Mouse (Mus musculus) limb, embryonic 14.5 days (tissue): ENCODE data around the gene Sdk1. TPM values are rescaled to one million over a fixed set of nuclear protein-coding genes. Genes with fewer than 3 reads are reported as not detected.
A peak's percentile ranks its signal among the peaks of the same experiment; 100 is the strongest.

Experiments
- ATAC-seq: fragments of 200-750 bp; cut with Nextera tagmentation; 2 replicates; pipeline ENCODE4 v1.8.0; 2017; ENCODE audit warnings: low read depth, moderate number of reproducible peaks, moderate TSS enrichment; ENCODE audit not compliant: low FRiP score
- DNase-seq: peaks from one replicate; pipeline ENCODE4 v3.0.0-alpha.2; 2015; ENCODE audit warnings: low spot score
- H3K27ac ChIP-seq: fragments of 300-500 bp; sonication (generic); replicated peaks from 2 replicates; pipeline ENCODE4 v1.5.1; 2014; ENCODE audit warnings: low read depth, mild to moderate bottlenecking, low read length, moderate library complexity, mixed read lengths
- H3K27me3 ChIP-seq: fragments of 300-500 bp; sonication (generic); 2 replicates; pipeline ENCODE4 v1.6.1; 2014; ENCODE audit warnings: low read length, mixed read lengths; ENCODE audit not compliant: control insufficient read depth, insufficient read depth
- H3K36me3 ChIP-seq: fragments of 300-500 bp; sonication (generic); 2 replicates; pipeline ENCODE4 v1.6.1; 2014; ENCODE audit warnings: mild to moderate bottlenecking, low read length, moderate library complexity, mixed read lengths; ENCODE audit not compliant: control insufficient read depth, insufficient read depth
- H3K4me1 ChIP-seq: fragments of 300-500 bp; sonication (generic); 2 replicates; pipeline ENCODE4 v1.6.1; 2014; ENCODE audit warnings: antibody characterized with exemption, low read length, mixed read lengths; ENCODE audit not compliant: control insufficient read depth, insufficient read depth
- H3K4me2 ChIP-seq: fragments of 300-500 bp; sonication (generic); replicated peaks from 2 replicates; pipeline ENCODE4 v1.6.1; 2014; ENCODE audit warnings: low read depth, mild to moderate bottlenecking, low read length, moderate library complexity; ENCODE audit not compliant: severe bottlenecking
- H3K4me3 ChIP-seq: fragments of 300-500 bp; sonication (generic); replicated peaks from 2 replicates; pipeline ENCODE4 v1.5.1; 2014; ENCODE audit warnings: low read length
- H3K9ac ChIP-seq: fragments of 300-500 bp; sonication (generic); 2 replicates; pipeline ENCODE4 v1.6.1; 2014; ENCODE audit warnings: mild to moderate bottlenecking, low read depth, low read length, moderate library complexity; ENCODE audit not compliant: severe bottlenecking
- H3K9me3 ChIP-seq: fragments of 300-500 bp; sonication (generic); 2 replicates; pipeline ENCODE4 v1.6.1; 2016; ENCODE audit warnings: low read length; ENCODE audit not compliant: control insufficient read depth
- POLR2A ChIP-seq: fragments of 200-500 bp; IDR thresholded peaks from 2 replicates; pipeline ENCODE4 v1.8.0; 2012; ENCODE audit warnings: inconsistent platforms, mild to moderate bottlenecking, moderate library complexity, borderline replicate concordance; ENCODE audit not compliant: insufficient read depth, insufficient read length; ENCODE audit errors: extremely low read depth
- WGBS: fragments of 180-500 bp; shearing (Covaris S2); extraction: QIAGEN DNeasy Blood & Tissue Kit; methylation state at CpG from one replicate; pipeline ENCODE4 v1.1.7; 2014; 5-methylcytosine and 5-hydroxymethylcytosine counted together
- polyA plus RNA-seq, 2 experiments: library from polyadenylated mRNA; depleted of rRNA in 1 of 2; stranded (reverse) in 1 of 2; unstranded in 1 of 2; fragments of >200 nt; fragmentation: Nextera tagmentation in 1 of 2; extraction: Ambion mirVana in 1 of 2; gene quantifications; 2 replicates each; pipeline versions ENCODE4 v1.2.1 to v1.2.3; 2012 to 2014

The Sdk1 gene
- polyA plus RNA-seq, 2 experiments, result 2.8 to 7.2 TPM

DNA sequence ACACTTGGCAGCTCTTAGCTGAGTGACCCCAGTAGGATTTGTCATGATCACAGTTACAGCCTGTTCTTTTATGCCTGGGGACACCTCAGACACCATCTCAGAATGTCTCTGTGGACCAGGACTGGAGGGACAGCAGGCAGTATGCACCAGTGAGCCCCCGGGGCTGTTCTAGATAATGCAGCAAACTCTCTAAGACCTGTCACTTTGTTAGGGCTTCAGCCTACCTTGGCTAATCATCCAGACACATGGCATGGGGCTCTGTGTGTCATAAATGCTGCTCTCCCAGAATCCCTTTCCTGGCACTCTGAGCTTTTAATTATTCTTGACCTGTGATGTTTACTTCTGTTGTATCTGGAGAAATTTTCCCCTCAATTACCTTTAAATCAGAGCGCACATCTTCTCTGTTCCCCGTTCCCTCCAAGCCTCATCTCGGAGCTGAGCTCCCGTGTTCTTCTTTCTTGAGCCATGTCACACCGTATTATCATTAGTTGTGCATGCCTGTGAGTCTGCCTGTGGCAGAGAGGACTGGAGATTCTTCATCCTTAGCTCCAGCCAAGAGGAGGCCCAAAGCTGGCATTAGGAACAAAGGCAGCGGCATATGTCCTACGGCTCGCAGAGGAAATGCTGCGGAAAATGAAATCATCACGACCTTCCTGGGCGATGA is 448.3 kb downstream of the Sdk1 start:
- Histone ChIP-seq H3K36me3 (no peaks in the 10 kb centered on the region), H3K9me3 (no peaks in the 10 kb centered on the region), H3K4me1 (no peaks in the 10 kb centered on the region), H3K27ac (no peak overlapping the region), H3K27me3 (no peaks in the 10 kb centered on the region), H3K4me2 (no peak overlapping the region), H3K4me3 (no peak overlapping the region), H3K9ac (no peak overlapping the region)
- no peak for DNase-seq
- no peak for TF ChIP-seq POLR2A
- no peak for ATAC-seq
- WGBS, result 91% methylated on average over 12 of the region's 12 CpGs

DNA sequence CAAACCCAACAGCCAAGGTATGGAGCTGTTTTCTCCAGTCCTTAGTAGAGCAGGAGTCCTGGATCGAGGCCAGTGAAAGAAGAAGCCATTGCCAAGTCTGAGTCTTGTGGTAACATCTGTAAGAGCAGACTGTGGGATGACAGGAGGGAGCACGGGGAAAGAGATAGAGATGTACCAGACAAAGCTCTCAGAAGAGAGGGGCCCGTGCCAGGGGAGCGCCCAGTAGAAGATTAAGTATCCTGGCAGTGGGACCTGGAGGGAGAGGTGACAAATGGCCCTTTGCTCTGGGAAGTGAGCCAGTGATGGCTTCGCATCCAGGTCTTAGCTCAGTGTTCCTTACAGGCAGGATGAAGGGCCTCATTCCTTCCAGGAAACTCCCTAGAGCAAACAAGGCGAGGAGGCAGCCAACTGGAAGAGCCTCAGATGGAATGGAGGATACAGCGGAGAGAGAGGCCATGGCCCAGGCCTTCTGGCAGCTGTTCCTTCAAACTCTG is 450.2 kb downstream of the Sdk1 start:
- DNase-seq (peak; percentile 86), ATAC-seq (peak; percentile 83)
- no peaks in the 10 kb centered on the region for H3K27me3 ChIP-seq
- H3K36me3 ChIP-seq, result no peaks in the 10 kb centered on the region
- 72% methylated on average over 7 of the region's 7 CpGs for WGBS
- H3K9me3 ChIP-seq, result no peaks in the 10 kb centered on the region
- no peak overlapping the region for H3K9ac ChIP-seq
- no peaks in the 10 kb centered on the region for H3K4me1 ChIP-seq
- TF ChIP-seq POLR2A, result no peak
- H3K4me3 ChIP-seq, result no peak overlapping the region
- H3K27ac ChIP-seq, result no peak overlapping the region
- H3K4me2 ChIP-seq, result no peak overlapping the region

GRCm38 (mm10) chr5:141693716-141694115 is 452.4 kb downstream of the Sdk1 start:
- Histone ChIP-seq H3K4me1 (no peaks in the 10 kb centered on the region), H3K9me3 (no peaks in the 10 kb centered on the region), H3K36me3 (no peaks in the 10 kb centered on the region), H3K4me3 (no peak overlapping the region), H3K27ac (no peak overlapping the region), H3K9ac (no peak overlapping the region), H3K4me2 (no peak overlapping the region), H3K27me3 (no peaks in the 10 kb centered on the region)
- 27% methylated on average over 6 of the region's 6 CpGs for WGBS
- DNase-seq (no peak), ATAC-seq (no peak)
- no peak for TF ChIP-seq POLR2A

DNA sequence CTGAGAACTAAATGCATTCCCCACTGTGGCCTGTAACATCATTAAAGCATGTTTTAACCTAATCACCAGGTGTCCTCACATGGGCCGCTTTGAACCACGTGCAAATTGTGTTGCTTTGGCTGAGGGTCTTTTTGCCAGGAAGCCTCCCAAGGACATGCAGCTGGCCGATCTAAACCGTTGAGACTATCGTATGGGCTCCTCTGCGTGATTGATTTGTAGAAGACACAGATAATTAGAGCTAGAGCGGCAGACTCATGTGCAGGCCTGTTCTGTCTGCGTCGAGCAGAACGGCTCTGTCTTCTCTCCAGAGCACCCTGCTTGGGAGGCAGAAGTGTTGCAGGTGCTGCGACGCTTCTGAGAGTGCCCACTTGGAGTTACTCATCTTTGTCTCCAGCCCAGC is 453.6 kb downstream of the Sdk1 start:
- TF ChIP-seq POLR2A, result no peak
- Histone ChIP-seq H3K27me3 (no peaks in the 10 kb centered on the region), H3K9ac (no peak overlapping the region), H3K27ac (no peak overlapping the region), H3K4me2 (no peak overlapping the region), H3K4me3 (no peak overlapping the region), H3K4me1 (no peaks in the 10 kb centered on the region), H3K9me3 (no peaks in the 10 kb centered on the region), H3K36me3 (no peaks in the 10 kb centered on the region)
- 34% methylated on average over 12 of the region's 12 CpGs for WGBS
- ATAC-seq (no peak), DNase-seq (no peak)

GRCm38 (mm10) chr5:141698406-141698805 is 457.1 kb downstream of the Sdk1 start:
- no peaks in the 10 kb centered on the region for H3K4me1 ChIP-seq
- H3K4me3 ChIP-seq, result no peak overlapping the region
- ATAC-seq (no peak), DNase-seq (no peak)
- TF ChIP-seq POLR2A, result no peak
- no peak overlapping the region for H3K9ac ChIP-seq
- no peak overlapping the region for H3K4me2 ChIP-seq
- no peaks in the 10 kb centered on the region for H3K27me3 ChIP-seq
- no peaks in the 10 kb centered on the region for H3K9me3 ChIP-seq
- no peaks in the 10 kb centered on the region for H3K36me3 ChIP-seq
- WGBS, result 54% methylated on average over 3 of the region's 3 CpGs
- H3K27ac ChIP-seq, result no peak overlapping the region
